In genomic region chr2:145591881-145592280, GRCm38 (mm10) we compare ENCODE assay signal across 20 mouse cellular contexts.
"Had no signal": no experiment of that assay in that cellular context is flagged by ENCODE, and none has a peak within 500 bp of the region (broad histone marks: within the 10 kb centered on the region; RNA-seq: fewer than 3 reads in every experiment).

No protein-coding gene starts in this region.

- H3K4me3 ChIP-seq: gastrocnemius, adult 2 months; heart, adult 2 months; heart, embryonic 13.5 days; heart, embryonic 15.5 days; hindbrain, embryonic 10.5 days; hindbrain, embryonic 12.5 days; intestine, embryonic 15.5 days; limb, embryonic 13.5 days; limb, embryonic 15.5 days; liver, embryonic 12.5 days had no signal

- H3K27me3 ChIP-seq: heart, embryonic 13.5 days; heart, embryonic 15.5 days; hindbrain, embryonic 12.5 days; intestine, embryonic 15.5 days; limb, embryonic 13.5 days; limb, embryonic 15.5 days; liver, embryonic 12.5 days had no signal

- H3K4me1 ChIP-seq: heart, embryonic 13.5 days; heart, embryonic 15.5 days; hindbrain, embryonic 10.5 days; hindbrain, embryonic 12.5 days; intestine, embryonic 15.5 days; limb, embryonic 13.5 days; limb, embryonic 15.5 days; liver, embryonic 12.5 days had no signal

- H3K36me3 ChIP-seq: heart, embryonic 13.5 days; heart, embryonic 15.5 days; hindbrain, embryonic 10.5 days; hindbrain, embryonic 12.5 days; intestine, embryonic 15.5 days; limb, embryonic 13.5 days; limb, embryonic 15.5 days; liver, embryonic 12.5 days had no signal

- H3K27ac ChIP-seq: gastrocnemius, adult 2 months; heart, adult 2 months; heart, embryonic 13.5 days; heart, embryonic 15.5 days; hindbrain, embryonic 10.5 days; hindbrain, embryonic 12.5 days; hindbrain, embryonic 14.5 days; intestine, embryonic 15.5 days; limb, embryonic 13.5 days; limb, embryonic 15.5 days; liver, embryonic 12.5 days; liver, embryonic 14.5 days had no signal

- DNase-seq: gastrocnemius, adult 2 months; gastrocnemius, postnatal 10 days; gastrocnemius, postnatal 25 days; heart, adult 2 months; heart, postnatal 14 days; heart, postnatal 4 days; layer of hippocampus, adult 9-11 months; layer of hippocampus, postnatal 36 days; left cerebral cortex, postnatal 4 days; lung, adult 18-20 months had no signal
